Mouse (Mus musculus) thymus, adult 2 months (tissue): Measurements from ENCODE around the gene Slamf6. TPM values are rescaled to one million over a fixed set of nuclear protein-coding genes. Genes with fewer than 3 reads are reported as not detected.

Experiments
- DNase-seq: peaks from one replicate; pipeline ENCODE4 v3.0.0; 2021
- H3K27ac ChIP-seq: fragments of 200-500 bp; 2 replicates; pipeline ENCODE4 v1.5.1; 2012; ENCODE audit warnings: low read length, control low read depth; ENCODE audit not compliant: control insufficient read depth, insufficient read depth
- H3K27me3 ChIP-seq: fragments of 200-500 bp; 2 replicates; pipeline ENCODE4 v1.6.1; 2012; ENCODE audit warnings: mild to moderate bottlenecking, low read length, moderate library complexity, mixed read lengths; ENCODE audit not compliant: control insufficient read depth, insufficient read depth
- H3K36me3 ChIP-seq: fragments of 200-500 bp; 2 replicates; pipeline ENCODE4 v1.6.1; 2012; ENCODE audit warnings: mild to moderate bottlenecking, low read length, moderate library complexity; ENCODE audit not compliant: control insufficient read depth, insufficient read depth
- H3K4me1 ChIP-seq: fragments of 200-500 bp; replicated peaks from 2 replicates; pipeline ENCODE4 v1.6.1; 2012; ENCODE audit warnings: low read length; ENCODE audit not compliant: control insufficient read depth, insufficient read depth
- H3K4me3 ChIP-seq: fragments of 200-500 bp; 2 replicates; pipeline ENCODE4 v1.5.1; 2012; ENCODE audit warnings: mild to moderate bottlenecking, low read length, control low read depth, moderate library complexity; ENCODE audit not compliant: control insufficient read depth, insufficient read depth
- CTCF ChIP-seq: fragments of 200-500 bp; IDR thresholded peaks from 2 replicates; pipeline ENCODE4 v1.5.1; 2012; ENCODE audit warnings: mild to moderate bottlenecking, control low read depth, low read length, moderate library complexity, borderline replicate concordance; ENCODE audit not compliant: control insufficient read depth, poor library complexity, insufficient read depth; ENCODE audit errors: extremely low read depth
- POLR2A ChIP-seq: fragments of 200-500 bp; IDR thresholded peaks from 2 replicates; pipeline ENCODE4 v1.6.1; 2012; ENCODE audit warnings: mild to moderate bottlenecking, low read length, control low read depth, moderate library complexity; ENCODE audit not compliant: control insufficient read depth, poor library complexity, insufficient read depth; ENCODE audit errors: extremely low read depth
- whole genome bisulfite sequencing: fragments of 180-500 bp; shearing (Covaris S2); methylation state at CpG from one replicate; pipeline ENCODE4 v1.1.7; 2018; 5-methylcytosine and 5-hydroxymethylcytosine counted together
- polyA plus RNA-seq: library from polyadenylated mRNA; depleted of rRNA; stranded (reverse); fragments of >200 nt; gene quantifications from 2 replicates; pipeline ENCODE4 v1.2.3, GENCODE M21; 2012; rRNA removed

The Slamf6 gene
- polyA plus RNA-seq, 1 experiment: 52.0 TPM

- no peak for DNase-seq
- Histone ChIP-seq H3K36me3 (peaks cover 12% of the 10 kb centered on the region), H3K4me1 (peaks cover 7% of the 10 kb centered on the region), H3K27me3 (no peaks in the 10 kb centered on the region), H3K27ac (no peak overlapping the region), H3K4me3 (no peak overlapping the region)
- WGBS: 75% methylated on average over 12 of the region's 12 CpGs
- TF ChIP-seq CTCF: no peak
- no peak for TF ChIP-seq POLR2A
Measured at GRCm38 (mm10) chr1:172001665-172002064, 84.3 kb downstream of the Slamf6 start.

Other genes with a start within 250 kb of the Slamf6 start
- 41.9 and 63.2 TPM in 2 replicates for gene Cd48, start 235.5 kb upstream of the Slamf6 start, polyA plus RNA-seq
- gene Slamf1, start 150.4 kb upstream of the Slamf6 start, polyA plus RNA-seq: 20.4 and 20.5 TPM in 2 replicates
- 22.3 and 27.8 TPM in 2 replicates for gene Cd84, start 77.8 kb upstream of the Slamf6 start, polyA plus RNA-seq
- 9.5 and 11.6 TPM in 2 replicates for gene Gm10521, start 21.9 kb upstream of the Slamf6 start, polyA plus RNA-seq
- gene Vangl2, start 110.9 kb downstream of the Slamf6 start, polyA plus RNA-seq: 20.5 and 27.3 TPM in 2 replicates
- 0.14 and 0.18 TPM in 2 replicates for gene Nhlh1, start 140.1 kb downstream of the Slamf6 start, polyA plus RNA-seq
- 53.9 and 58.9 TPM in 2 replicates for gene Copa, start 165.0 kb downstream of the Slamf6 start, polyA plus RNA-seq
- gene Ncstn, start 165.3 kb downstream of the Slamf6 start, polyA plus RNA-seq: 130 and 133 TPM in 2 replicates
- gene Pex19, start 209.2 kb downstream of the Slamf6 start, polyA plus RNA-seq: 68.5 and 76.9 TPM in 2 replicates
- gene Dcaf8, start 230.6 kb downstream of the Slamf6 start, polyA plus RNA-seq: 79.7 and 81.0 TPM in 2 replicates